Mouse (Mus musculus) brain, embryonic 14.5 days (tissue): ENCODE data around the gene Zfp534. TPM values are rescaled to one million over a fixed set of nuclear protein-coding genes. Genes with fewer than 3 reads are reported as not detected.
"Not testable (repeated sequence)": the region's sequence is repeated elsewhere in the genome, so short reads cannot be mapped to it uniquely, and the experiment has no call there.

Experiments used
- DNase-seq: peaks from one replicate; pipeline ENCODE4 v3.0.0-alpha.2; 2011; ENCODE audit warnings: low read depth
- polyA plus RNA-seq: library from polyadenylated mRNA; depleted of rRNA; stranded (reverse); fragments of >200 nt; gene quantifications from 2 replicates; pipeline ENCODE4 v1.2.3, GENCODE M21; 2012; rRNA removed

Zfp534 gene
- not detected in 2 replicates for polyA plus RNA-seq

DNA sequence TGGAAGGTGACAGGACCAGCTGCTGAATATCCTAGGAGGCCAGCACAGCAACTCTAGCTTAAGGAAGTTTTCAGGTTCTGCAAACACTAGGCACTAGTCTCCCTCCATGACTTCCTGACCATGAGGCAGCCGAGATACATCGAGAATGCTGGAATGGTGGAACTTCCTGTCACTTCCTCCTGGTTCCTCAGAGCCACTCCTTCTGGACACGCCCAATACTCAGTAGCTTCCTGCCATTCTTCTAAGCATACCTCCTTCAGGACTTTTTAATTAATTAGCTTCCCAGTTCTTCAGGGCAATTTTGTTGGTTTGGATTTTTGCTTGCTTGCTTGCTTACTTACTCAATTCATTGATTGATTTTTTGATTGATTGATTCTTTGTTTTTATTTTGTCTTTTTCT, at the start of gene Zfp534:
Zfp534 (minus strand) TSS at position 101 of the 400 bp plus-strand sequence.
- DNase-seq, result not testable (repeated sequence)

DNA sequence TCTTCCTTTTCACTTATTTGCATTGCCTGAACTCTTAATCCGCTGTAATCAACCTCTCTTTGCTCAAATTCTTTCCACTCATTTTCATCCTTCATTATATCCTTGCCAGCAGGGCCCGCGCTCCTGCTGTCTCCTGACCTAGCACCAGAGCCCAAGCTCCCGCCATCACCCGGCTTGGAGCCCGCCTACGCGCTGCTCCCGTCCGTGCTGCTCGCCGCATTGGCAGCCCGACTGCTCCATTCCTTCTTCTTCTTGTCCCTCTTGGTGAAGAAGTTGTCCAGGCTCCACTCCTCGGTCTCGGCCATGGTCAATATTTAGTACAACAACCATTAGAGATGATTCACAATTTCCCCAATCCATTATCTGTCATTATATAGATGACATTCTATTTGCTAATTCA, 43.9 kb upstream of the Zfp534 start:
- not testable (repeated sequence) for DNase-seq

DNA sequence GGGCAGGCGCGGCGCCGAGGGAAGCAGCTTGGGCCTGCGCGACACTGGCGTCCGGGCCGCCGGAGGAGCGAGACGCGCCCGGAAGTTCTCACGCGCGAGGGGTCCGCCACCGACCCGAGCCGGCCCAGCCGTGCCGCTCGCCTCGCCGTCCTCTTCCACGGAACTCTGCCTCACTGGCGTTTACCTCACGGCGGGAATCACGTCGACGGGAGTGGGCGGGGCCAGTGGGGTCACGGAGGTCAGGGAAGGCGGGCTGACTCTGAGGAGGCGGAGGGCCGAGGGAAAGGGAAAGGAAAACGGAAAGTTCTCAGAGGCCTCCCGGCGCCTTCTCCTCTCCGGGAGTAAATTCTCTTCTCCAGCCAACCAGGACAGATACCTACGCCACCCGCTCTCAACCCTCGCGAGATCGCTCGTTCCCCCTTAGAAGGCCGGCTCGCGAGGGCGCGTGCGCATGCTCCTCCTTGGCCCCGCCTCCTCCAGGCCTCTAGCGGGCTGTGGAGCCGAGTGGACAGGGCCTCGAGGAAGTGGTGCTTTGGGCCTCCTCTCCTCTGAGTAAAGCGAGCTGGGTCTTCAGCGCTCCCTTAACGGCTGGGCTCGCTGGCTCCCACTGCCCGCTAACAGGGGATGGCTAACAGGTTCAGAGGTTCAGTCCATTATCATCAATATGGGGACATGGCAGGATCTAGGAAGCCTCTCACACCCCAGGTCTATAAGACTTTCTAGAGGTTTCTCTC, 36.5 kb upstream of the Zfp534 start:
- DNase-seq, result peak; percentile 7

DNA sequence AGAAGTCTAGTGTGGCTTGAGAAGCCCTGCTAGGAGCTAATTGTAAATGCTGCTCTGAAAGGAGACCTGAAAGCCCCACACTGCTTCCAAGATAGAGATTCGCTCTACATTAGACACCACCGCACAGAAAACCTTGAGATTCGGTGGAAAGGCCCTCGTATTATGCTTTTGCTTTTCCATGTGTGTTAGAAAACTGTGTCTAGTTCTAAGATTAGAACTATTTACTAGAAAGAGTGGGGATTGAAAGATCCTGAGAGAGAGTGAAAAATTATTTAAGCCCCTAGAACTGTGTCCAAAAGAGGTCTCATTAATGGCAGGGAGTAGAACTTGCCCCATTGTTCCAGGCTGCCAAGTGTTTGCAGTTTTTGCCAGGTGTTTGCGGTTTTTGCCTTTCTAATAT, 47.1 kb downstream of the Zfp534 start:
- not testable (repeated sequence) for DNase-seq

DNA sequence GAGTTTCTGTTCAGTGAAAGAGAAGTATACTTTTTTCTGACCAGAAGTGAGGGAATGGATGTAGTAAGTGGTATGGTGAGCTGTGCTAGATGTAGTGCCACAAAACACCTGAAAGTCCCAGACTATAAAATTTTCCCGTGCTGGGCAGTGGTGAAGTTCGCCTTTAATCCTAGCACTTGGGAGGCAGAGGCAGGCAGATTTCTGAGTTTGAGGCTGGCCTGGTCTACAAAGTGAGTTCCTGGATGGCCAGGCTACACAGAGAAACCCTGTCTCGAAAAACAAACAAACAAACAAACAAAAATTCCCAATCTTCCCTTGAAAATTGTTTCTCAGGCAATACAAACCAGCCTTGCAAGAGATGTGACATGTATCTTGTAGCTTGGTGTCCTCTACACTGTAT, 54.9 kb downstream of the Zfp534 start:
- not testable (repeated sequence) for DNase-seq

DNA sequence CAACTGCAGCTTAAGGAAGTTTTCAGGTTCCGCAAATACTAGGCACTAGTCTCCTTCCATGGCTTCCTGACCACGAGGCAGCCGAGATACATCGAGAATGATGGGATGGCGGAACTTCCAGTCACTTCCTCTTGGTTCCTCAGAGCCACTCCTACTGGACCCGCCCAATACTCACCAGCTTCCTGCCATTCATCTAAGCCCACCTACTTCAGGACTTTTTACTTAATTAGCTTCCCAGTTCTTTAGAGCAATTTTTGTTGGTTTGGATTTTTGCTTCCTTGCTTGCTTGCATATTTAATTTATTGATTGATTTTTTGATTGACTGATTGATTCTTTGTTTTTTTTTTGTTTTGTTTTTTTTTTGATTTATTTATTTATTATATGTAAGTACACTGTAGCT, 59.9 kb downstream of the Zfp534 start, which contains the start of gene Zfp979:
Zfp979 (minus strand) TSS at position 101 of the 400 bp plus-strand sequence.
- not testable (repeated sequence) for DNase-seq

DNA sequence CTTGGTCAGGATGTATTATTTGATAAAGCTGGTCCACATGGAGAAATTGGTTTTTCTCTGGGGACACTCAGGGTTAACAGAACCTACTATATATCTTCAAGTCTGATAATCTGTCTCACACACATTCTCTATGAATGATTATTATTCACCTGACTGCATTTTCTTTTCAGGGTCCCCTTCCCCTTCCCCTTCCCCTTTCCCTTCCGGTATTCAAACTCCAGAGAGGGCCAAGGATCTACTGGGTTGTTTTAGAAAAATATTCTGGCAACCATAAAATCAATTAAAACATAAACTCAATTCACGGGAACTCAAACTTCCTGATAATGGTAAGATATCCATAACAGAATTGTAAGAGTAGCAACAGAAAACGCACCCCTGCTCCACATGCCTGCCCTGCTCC, 60.4 kb downstream of the Zfp534 start:
- not testable (repeated sequence) for DNase-seq

DNA sequence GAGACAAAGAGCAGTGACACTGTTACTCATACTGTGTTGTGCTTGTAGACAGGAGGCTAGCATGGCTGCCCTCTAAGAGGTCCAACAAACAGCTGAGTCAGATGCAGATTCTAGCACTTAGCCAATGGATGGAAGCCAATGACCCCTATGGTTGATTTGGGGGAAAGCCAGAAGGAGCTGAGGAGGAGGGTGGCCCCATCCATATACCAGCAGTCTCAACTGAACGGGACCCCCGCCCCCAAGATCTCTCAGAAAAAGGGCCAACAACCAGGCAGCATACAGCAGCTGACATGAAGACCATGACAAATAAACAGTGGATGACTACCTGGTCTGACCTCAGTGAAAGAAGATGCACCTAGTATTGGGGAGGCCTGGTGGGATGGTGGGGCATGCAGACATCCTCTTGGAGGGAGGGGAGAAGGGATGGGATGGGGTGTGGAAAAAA, 68.5 kb downstream of the Zfp534 start:
- not testable (repeated sequence) for DNase-seq

Other genes starting within 250 kb of the Zfp534 start
- 0.87 and 1.4 TPM in 2 replicates for gene Zfp982, start 210.1 kb downstream of the Zfp534 start, polyA plus RNA-seq
- 0.57 and 0.90 TPM in 2 replicates for gene Gm16503, start 162.3 kb downstream of the Zfp534 start, polyA plus RNA-seq
- 0.03 and 0.05 TPM in 2 replicates for gene Zfp985, start 149.3 kb downstream of the Zfp534 start, polyA plus RNA-seq
- 0.59 and 1.1 TPM in 2 replicates for gene Zfp979, start 60.0 kb downstream of the Zfp534 start, polyA plus RNA-seq
- gene Zfp984, start 107.2 kb upstream of the Zfp534 start, polyA plus RNA-seq, result 2.7 TPM in 2 replicates
- 6.7 and 8.4 TPM in 2 replicates for gene Zfp933, start 145.8 kb upstream of the Zfp534 start, polyA plus RNA-seq
- 82.1 and 132 TPM in 2 replicates for gene Miip, start 166.3 kb upstream of the Zfp534 start, polyA plus RNA-seq
- gene Fv1, start 166.4 kb upstream of the Zfp534 start, polyA plus RNA-seq, result 7.9 and 8.6 TPM in 2 replicates
- 61.7 and 84.6 TPM in 2 replicates for gene Mfn2, start 202.2 kb upstream of the Zfp534 start, polyA plus RNA-seq
- 19.7 and 25.3 TPM in 2 replicates for gene Plod1, start 234.2 kb upstream of the Zfp534 start, polyA plus RNA-seq
- 56.2 and 63.5 TPM in 2 replicates for gene 2510039O18Rik, start 238.3 kb upstream of the Zfp534 start, polyA plus RNA-seq